Mouse (Mus musculus) testis, adult 2 months (tissue): ENCODE measurements around the gene Ly6g6e. TPM values are rescaled to one million over a fixed set of nuclear protein-coding genes. Genes with fewer than 3 reads are reported as not detected.

Source experiments
- H3K27ac ChIP-seq: fragments of 200-500 bp; 2 replicates; pipeline ENCODE4 v1.5.1; 2012; ENCODE audit warnings: low read depth, low read length; ENCODE audit not compliant: control insufficient read depth, insufficient read depth
- H3K27me3 ChIP-seq: fragments of 200-500 bp; 2 replicates; pipeline ENCODE4 v1.6.1; 2012; ENCODE audit warnings: mild to moderate bottlenecking, low read length, moderate library complexity; ENCODE audit not compliant: control insufficient read depth, insufficient read depth
- H3K36me3 ChIP-seq: fragments of 200-500 bp; 2 replicates; pipeline ENCODE4 v1.6.1; 2012; ENCODE audit warnings: mild to moderate bottlenecking, low read length; ENCODE audit not compliant: control insufficient read depth, insufficient read depth
- H3K4me1 ChIP-seq: fragments of 200-500 bp; 2 replicates; pipeline ENCODE4 v1.6.1; 2012; ENCODE audit warnings: low read length; ENCODE audit not compliant: control insufficient read depth, insufficient read depth
- H3K4me3 ChIP-seq: fragments of 200-500 bp; 2 replicates; pipeline ENCODE4 v1.5.1; 2012; ENCODE audit warnings: low read depth, mild to moderate bottlenecking, low read length, moderate library complexity, mixed read lengths; ENCODE audit not compliant: control insufficient read depth
- CTCF ChIP-seq: fragments of 200-500 bp; IDR thresholded peaks from 2 replicates; pipeline ENCODE4 v1.5.1; 2012; ENCODE audit warnings: low read depth, mild to moderate bottlenecking, inconsistent platforms, low read length, moderate library complexity; ENCODE audit not compliant: control insufficient read depth, insufficient read depth, insufficient replicate concordance
- POLR2A ChIP-seq: fragments of 200-500 bp; IDR thresholded peaks from 2 replicates; pipeline ENCODE4 v1.6.1; 2012; ENCODE audit warnings: low read depth, mild to moderate bottlenecking, inconsistent platforms, low read length, moderate library complexity; ENCODE audit not compliant: control insufficient read depth
- polyA plus RNA-seq: library from polyadenylated mRNA; depleted of rRNA; stranded (reverse); fragments of >200 nt; gene quantifications from 2 replicates; pipeline ENCODE4 v1.2.3, GENCODE M21; 2012

The Ly6g6e gene
- polyA plus RNA-seq, 1 experiment: 0.78 TPM

DNA sequence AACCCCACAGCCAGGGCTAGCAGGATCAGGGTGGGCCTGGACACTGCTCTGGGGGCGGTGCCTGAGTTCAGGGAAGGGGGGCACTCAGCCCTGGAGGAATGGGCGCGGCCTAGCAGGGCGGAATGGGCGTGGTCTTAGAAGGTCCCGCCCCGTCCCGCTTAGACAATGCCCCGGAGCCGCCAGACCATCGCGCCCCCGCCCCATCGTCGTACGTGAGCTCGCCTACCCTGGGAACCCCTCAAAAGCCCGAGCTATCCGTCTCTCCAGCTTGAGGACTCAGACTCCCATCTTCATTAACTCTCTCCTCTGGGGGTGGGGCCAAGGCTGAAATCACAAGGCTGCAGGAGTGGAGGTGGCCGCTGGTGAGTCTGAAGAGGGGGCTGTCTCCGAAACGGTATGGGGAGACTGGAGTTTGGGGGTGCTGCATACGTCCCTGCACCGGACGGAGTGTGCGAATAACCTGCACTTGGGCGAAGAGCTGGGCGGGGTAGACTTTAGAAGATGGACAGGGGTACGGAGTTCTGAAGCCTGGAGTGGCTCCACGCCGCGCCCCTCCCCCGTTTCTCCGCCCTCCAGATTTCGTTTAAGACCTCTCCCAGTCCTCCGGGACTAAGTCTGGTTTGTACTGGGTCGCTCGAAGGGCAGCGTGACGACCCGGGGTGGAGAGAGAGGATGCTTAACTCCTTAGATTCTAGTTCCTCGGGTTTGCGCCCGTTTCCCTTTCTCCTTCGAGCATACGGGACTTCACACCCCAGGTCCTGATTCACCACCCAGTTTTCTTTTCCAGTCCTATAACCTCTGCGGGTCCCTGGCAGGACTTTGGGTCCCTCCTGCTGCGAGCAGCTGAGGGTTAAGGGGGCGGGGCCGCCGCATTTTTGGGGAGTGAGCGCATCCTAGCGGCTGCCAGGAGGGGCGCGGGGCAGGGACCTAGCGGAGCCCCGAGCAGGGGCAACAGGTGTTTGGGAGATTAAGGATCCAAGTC, 17.5 kb upstream of the Ly6g6e start, which contains the start of gene Ddah2:
Gene Ddah2 (plus strand): TSS at position 125 of the 982 bp plus-strand sequence.
- H3K27me3 ChIP-seq: no peaks in the 10 kb centered on the region
- peaks cover 23% of the 10 kb centered on the region for H3K4me1 ChIP-seq
- TF ChIP-seq POLR2A: no peak; the same call in 1 of the 2 replicates
- TF ChIP-seq CTCF: 0 out of 2 replicates have a peak, but pooled peaks have one; percentile 25
- H3K4me3 ChIP-seq: peak within 1 kb of the TSS; percentile 84
- no peaks in the 10 kb centered on the region for H3K36me3 ChIP-seq
- H3K27ac ChIP-seq: peak within 1 kb of the TSS; percentile 50

DNA sequence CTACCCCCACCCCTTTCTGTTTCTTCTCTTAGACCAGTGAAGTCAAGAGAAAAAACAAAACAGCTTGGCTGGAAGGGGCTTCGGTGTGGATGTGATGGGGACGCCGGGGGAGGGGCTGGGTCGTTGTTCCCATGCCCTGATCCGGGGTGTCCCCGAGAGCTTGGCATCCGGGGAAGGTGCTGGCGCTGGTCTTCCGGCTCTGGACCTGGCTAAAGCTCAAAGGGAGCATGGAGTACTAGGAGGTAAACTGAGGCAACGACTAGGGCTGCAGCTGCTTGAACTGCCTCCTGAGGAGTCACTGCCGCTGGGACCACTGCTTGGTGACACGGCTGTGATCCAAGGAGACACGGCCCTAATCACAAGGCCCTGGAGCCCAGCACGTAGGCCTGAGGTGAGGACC, 16.6 kb upstream of the Ly6g6e start:
- Histone ChIP-seq H3K36me3 (no peaks in the 10 kb centered on the region), H3K4me3 (peak overlapping the region; percentile 84), H3K4me1 (peaks cover 28% of the 10 kb centered on the region), H3K27me3 (0 out of 2 replicates have a peak, but pooled peaks cover 2% of the 10 kb centered on the region), H3K27ac (no peak overlapping the region)
- TF ChIP-seq CTCF (no peak), POLR2A (no peak)

DNA sequence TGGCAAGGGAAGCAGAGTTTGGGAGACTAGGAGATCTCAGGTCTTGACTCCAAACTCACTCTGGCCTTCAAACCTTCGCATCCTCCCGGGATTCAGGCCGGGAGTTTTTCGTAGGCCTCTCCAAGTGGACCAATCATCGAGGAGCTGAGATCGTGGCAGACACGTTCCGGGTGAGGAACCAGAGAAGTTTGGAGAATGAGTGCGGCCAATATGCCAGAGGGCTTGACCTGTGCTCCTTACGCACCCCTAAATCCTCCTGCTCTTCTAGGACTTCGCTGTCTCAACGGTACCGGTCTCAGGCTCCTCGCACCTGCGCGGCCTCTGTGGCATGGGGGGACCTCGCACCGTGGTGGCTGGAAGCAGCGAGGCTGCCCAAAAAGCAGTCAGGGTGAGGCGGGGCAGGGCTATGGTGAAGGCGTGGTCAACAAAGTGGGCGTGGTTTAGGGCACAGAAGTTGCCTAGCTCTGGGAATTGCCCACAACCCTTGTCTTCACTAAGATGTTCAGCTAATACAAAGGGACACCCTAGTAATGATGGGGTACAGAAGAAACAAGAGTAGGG, 15.9 kb upstream of the Ly6g6e start:
- Histone ChIP-seq H3K27me3 (peaks cover 5% of the 10 kb centered on the region; the same call in 1 of the 2 replicates), H3K4me3 (peak overlapping the region; percentile 84; the same call in 1 of the 2 replicates), H3K36me3 (no peaks in the 10 kb centered on the region), H3K4me1 (peaks cover 34% of the 10 kb centered on the region), H3K27ac (no peak overlapping the region)
- no peak for TF ChIP-seq POLR2A
- no peak for TF ChIP-seq CTCF

DNA sequence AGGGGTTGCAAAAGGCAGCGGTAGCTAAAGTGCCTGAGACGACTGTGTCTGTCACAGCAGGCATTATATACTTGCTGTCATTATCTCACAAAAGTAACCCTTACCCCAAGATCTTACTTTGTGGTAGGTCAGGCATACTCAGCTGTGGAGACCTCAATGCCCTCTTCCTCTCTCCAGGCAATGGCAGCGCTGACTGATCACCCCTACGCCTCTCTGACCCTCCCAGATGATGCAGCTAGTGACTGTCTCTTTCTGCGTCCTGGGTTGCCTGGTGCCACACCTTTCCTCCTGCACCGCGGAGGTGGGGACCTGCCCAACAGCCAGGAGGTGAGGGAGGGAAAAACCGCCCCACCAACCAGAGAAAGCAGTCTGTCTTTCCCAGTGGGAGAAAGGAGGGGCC, 15.4 kb upstream of the Ly6g6e start:
- H3K4me3 ChIP-seq: no peak overlapping the region

DNA sequence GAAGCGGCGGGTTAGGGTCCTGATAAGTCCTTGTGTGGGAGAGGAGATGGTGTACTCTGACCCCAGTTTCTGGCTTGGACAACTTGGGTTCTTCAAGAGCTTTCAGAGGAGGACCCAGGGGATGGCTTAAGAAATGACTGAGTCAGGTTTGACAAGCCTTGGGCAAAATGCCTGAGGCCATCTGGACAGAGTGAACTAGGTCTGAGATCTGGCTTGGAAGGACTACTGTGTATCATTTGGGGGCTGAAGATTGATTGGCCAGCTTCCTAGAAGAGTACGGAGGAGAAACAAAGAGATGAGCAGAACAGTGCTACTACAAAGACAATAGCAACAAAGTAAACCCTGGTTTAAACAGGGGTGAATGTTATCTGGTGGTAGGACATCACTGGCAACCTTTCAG, 13.2 kb upstream of the Ly6g6e start:
- Histone ChIP-seq H3K27ac (no peak overlapping the region), H3K27me3 (peaks cover 7% of the 10 kb centered on the region; the same call in 1 of the 2 replicates), H3K36me3 (no peaks in the 10 kb centered on the region), H3K4me1 (peaks cover 32% of the 10 kb centered on the region), H3K4me3 (peak overlapping the region; percentile 21)
- TF ChIP-seq CTCF (no peak), POLR2A (no peak)

More for the DNA sequence above, 15.4 kb upstream of the Ly6g6e start:
- TF ChIP-seq POLR2A (no peak), CTCF (no peak)
- Histone ChIP-seq H3K36me3 (no peaks in the 10 kb centered on the region), H3K4me1 (peaks cover 34% of the 10 kb centered on the region), H3K27me3 (peaks cover 7% of the 10 kb centered on the region; the same call in 1 of the 2 replicates), H3K27ac (no peak overlapping the region)

DNA sequence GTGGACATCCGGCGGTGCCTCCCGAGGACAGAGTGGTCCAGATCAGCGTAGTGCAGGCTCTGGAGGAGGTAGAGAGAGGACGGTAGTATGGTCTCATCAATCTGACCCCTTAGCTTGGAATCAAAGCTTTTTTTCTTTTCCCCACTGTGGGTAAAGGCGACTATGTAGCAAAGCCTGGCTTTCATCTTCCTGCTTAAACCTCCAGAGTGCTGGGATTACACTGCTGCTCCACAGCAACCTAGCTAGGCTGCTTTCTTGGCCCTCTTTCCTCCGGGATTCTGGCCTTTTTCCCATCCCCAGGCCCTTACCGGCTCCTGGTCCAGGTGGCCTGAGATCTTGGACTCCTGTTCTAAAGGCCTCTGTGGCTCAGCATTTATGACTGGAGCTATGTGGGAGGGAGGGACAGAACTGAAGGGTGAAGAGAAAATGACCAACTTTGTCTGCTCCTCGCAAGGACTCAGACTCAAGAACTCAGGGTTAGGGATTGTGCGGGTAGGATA, 12.3 kb upstream of the Ly6g6e start:
- H3K27ac ChIP-seq: peak overlapping the region; percentile 41; the same call in 1 of the 2 replicates
- H3K27me3 ChIP-seq: peaks cover 7% of the 10 kb centered on the region; the same call in 1 of the 2 replicates
- no peak for TF ChIP-seq CTCF
- no peak for TF ChIP-seq POLR2A
- H3K4me3 ChIP-seq: peak overlapping the region; percentile 63
- H3K4me1 ChIP-seq: peaks cover 29% of the 10 kb centered on the region
- no peaks in the 10 kb centered on the region for H3K36me3 ChIP-seq
